ENCODE assay signal across 7 mouse cellular contexts in the genomic region with DNA sequence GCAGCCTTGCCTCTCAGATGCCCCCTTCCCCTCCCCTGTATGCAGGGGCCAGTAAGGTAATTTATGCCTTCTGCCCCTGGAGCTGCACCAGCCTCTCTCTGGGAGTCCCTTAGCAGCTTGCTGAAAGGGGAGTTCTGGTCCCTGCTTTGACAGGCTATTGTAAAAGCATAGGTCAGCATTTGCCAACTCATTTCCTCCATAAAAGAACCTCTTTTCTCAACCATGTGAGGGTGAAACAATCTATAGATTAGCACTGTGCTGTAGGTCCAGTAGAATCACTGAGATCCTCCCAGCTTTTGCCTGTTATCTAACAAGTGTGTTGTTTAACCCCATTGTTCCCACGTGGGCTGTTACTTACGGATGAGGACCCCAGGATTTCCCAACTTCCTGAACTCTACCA. TPM values are rescaled to one million over a fixed set of nuclear protein-coding genes. Genes with fewer than 3 reads are reported as not detected.
DNase-seq lines count a peak whose midpoint lies in the region; ATAC-seq and TF ChIP-seq lines count a peak whose summit lies in the region.

No protein-coding gene starts in this region.

- peaks cover 25% of the 10 kb centered on the region for H3K27me3 ChIP-seq in lung, embryonic 14.5 days (ENCODE audit: insufficient read depth, low read length)
- no peaks in the 10 kb centered on the region for H3K27me3 ChIP-seq in forebrain, postnatal 0 days (ENCODE audit: insufficient read depth, low read length)
- H3K27me3 ChIP-seq in limb, embryonic 15.5 days = peaks cover 36% of the 10 kb centered on the region
- H3K27me3 ChIP-seq in stomach, postnatal 0 days (ENCODE audit: control insufficient read depth, insufficient read depth, low read length) = no peaks in the 10 kb centered on the region

- no peak for ATAC-seq in lung, embryonic 14.5 days (ENCODE audit: insufficient read depth)
- ATAC-seq in forebrain, postnatal 0 days = no peak
- no peak for ATAC-seq in limb, embryonic 15.5 days (ENCODE audit: insufficient number of reproducible peaks, low FRiP score, low TSS enrichment, low read depth)
- no peak for ATAC-seq in stomach, postnatal 0 days (ENCODE audit: low FRiP score, low TSS enrichment)

- H3K4me1 ChIP-seq in lung, embryonic 14.5 days (ENCODE audit: insufficient read depth) = no peaks in the 10 kb centered on the region
- peaks cover 18% of the 10 kb centered on the region for H3K4me1 ChIP-seq in forebrain, postnatal 0 days (ENCODE audit: insufficient read depth)
- peaks cover 25% of the 10 kb centered on the region for H3K4me1 ChIP-seq in limb, embryonic 15.5 days
- no peaks in the 10 kb centered on the region for H3K4me1 ChIP-seq in stomach, postnatal 0 days (replicated peaks; ENCODE audit: control insufficient read depth, insufficient read depth)

- no peak for TF ChIP-seq CTCF in lung, embryonic 14.5 days (IDR thresholded peaks at IDR 0.05; ENCODE audit: low read depth)
- TF ChIP-seq CTCF in forebrain, postnatal 0 days (IDR thresholded peaks at IDR 0.05; ENCODE audit: low read depth) = no peak
- no peak for TF ChIP-seq CTCF in stomach, postnatal 0 days (IDR thresholded peaks at IDR 0.05; ENCODE audit: low read depth)

- H3K4me2 ChIP-seq in lung, embryonic 14.5 days = peak overlapping the region; percentile 100; the same call in 1 of the 2 replicates
- peak overlapping the region; percentile 96 for H3K4me2 ChIP-seq in forebrain, postnatal 0 days (ENCODE audit: low read depth)
- peak overlapping the region; percentile 99 for H3K4me2 ChIP-seq in limb, embryonic 15.5 days
- no peak overlapping the region for H3K4me2 ChIP-seq in stomach, postnatal 0 days (replicated peaks; ENCODE audit: low read depth)

- TF ChIP-seq EP300 in stomach, postnatal 0 days (optimal IDR thresholded peaks at IDR 0.05) = no peak

- no peak overlapping the region for H3K9ac ChIP-seq in lung, embryonic 14.5 days
- peak overlapping the region; percentile 91; the same call in 1 of the 2 replicates for H3K9ac ChIP-seq in forebrain, postnatal 0 days
- no peak overlapping the region for H3K9ac ChIP-seq in limb, embryonic 15.5 days
- H3K9ac ChIP-seq in stomach, postnatal 0 days (ENCODE audit: low read length) = no peak overlapping the region

- no peak overlapping the region for H3K27ac ChIP-seq in lung, embryonic 14.5 days (ENCODE audit: low read depth)
- H3K27ac ChIP-seq in forebrain, postnatal 0 days (ENCODE audit: low read depth, low read length) = peak overlapping the region; percentile 84; the same call in 1 of the 2 replicates
- H3K27ac ChIP-seq in limb, embryonic 15.5 days = no peak overlapping the region
- no peak overlapping the region for H3K27ac ChIP-seq in stomach, postnatal 0 days (replicated peaks)

- H3K9me3 ChIP-seq in lung, embryonic 14.5 days (ENCODE audit: low read depth, low read length) = no peaks in the 10 kb centered on the region
- H3K9me3 ChIP-seq in forebrain, postnatal 0 days (ENCODE audit: low read length) = no peaks in the 10 kb centered on the region
- no peaks in the 10 kb centered on the region for H3K9me3 ChIP-seq in limb, embryonic 15.5 days
- H3K9me3 ChIP-seq in stomach, postnatal 0 days (ENCODE audit: control insufficient read depth, low read length) = no peaks in the 10 kb centered on the region

- intact Hi-C loops in left cerebral cortex, postnatal 36 days (cut with DNase I) = loop anchor here (5.0 to 10.0 kb wide), 4 partner anchors 77 to 311 kb away; no protein-coding TSS in a partner anchor

- H3K4me3 ChIP-seq in lung, embryonic 14.5 days (ENCODE audit: low read depth, low read length) = no peak overlapping the region
- H3K4me3 ChIP-seq in forebrain, postnatal 0 days (ENCODE audit: low read depth, low read length) = peak overlapping the region; percentile 64
- 0 out of 2 replicates have a peak overlapping the region, but pooled peaks have one; percentile 59 for H3K4me3 ChIP-seq in limb, embryonic 15.5 days
- 0 out of 2 replicates have a peak overlapping the region, but pooled peaks have one; percentile 59 for H3K4me3 ChIP-seq in stomach, postnatal 0 days (ENCODE audit: low read depth, low read length)

- no peaks in the 10 kb centered on the region for H3K36me3 ChIP-seq in lung, embryonic 14.5 days (ENCODE audit: insufficient read depth)
- H3K36me3 ChIP-seq in forebrain, postnatal 0 days (ENCODE audit: insufficient read depth) = no peaks in the 10 kb centered on the region
- 0 out of 2 replicates have a peak, but pooled peaks cover 7% of the 10 kb centered on the region for H3K36me3 ChIP-seq in limb, embryonic 15.5 days
- H3K36me3 ChIP-seq in stomach, postnatal 0 days (ENCODE audit: control insufficient read depth, insufficient read depth, low read length) = no peaks in the 10 kb centered on the region

- DNase-seq in lung, embryonic 14.5 days = no peak
- no peak for DNase-seq in lung, postnatal 36 days
- DNase-seq in forebrain, postnatal 0 days = no peak
- no peak for DNase-seq in stomach, postnatal 0 days (ENCODE audit: low spot score)
- no peak for DNase-seq in left cerebral cortex, postnatal 36 days (ENCODE audit: low spot score in 2 of 2)
- DNase-seq in right cerebral cortex, postnatal 25 days = no peak

- WGBS in lung, embryonic 14.5 days = 63% methylated on average over 2 of the region's 2 CpGs
- WGBS in forebrain, postnatal 0 days = 37% methylated on average over 2 of the region's 2 CpGs
- WGBS in limb, embryonic 15.5 days = 64% methylated on average over 2 of the region's 2 CpGs
- 87% methylated on average over 2 of the region's 2 CpGs for WGBS in stomach, postnatal 0 days

RNA-seq across cellular contexts. Expression of gene Lrrc4, which starts 2.5 kb away (rescaled TPM):
- 0.47 and 0.63 TPM in 2 replicates for polyA plus RNA-seq in lung, embryonic 14.5 days (2014; fragmentation: Nextera tagmentation; extraction: Ambion mirVana)
- total RNA-seq in forebrain, postnatal 0 days (2014; rRNA removed) = 32.9 and 37.1 TPM in 2 replicates
- polyA plus RNA-seq in forebrain, postnatal 0 days (2015; fragmentation: Nextera tagmentation; extraction: Ambion mirVana) = 4.0 and 5.4 TPM in 2 replicates
- polyA plus RNA-seq in limb, embryonic 15.5 days (2015; fragmentation: Nextera tagmentation; extraction: Ambion mirVana) = 0.36 and 0.56 TPM in 2 replicates
- 0.51 and 0.62 TPM in 2 replicates for polyA plus RNA-seq in stomach, postnatal 0 days (2015; fragmentation: Nextera tagmentation; extraction: Ambion mirVana)
- total RNA-seq in left cerebral cortex, postnatal 36 days (2021) = 100 to 1,000 TPM in 1 of 2 experiments, 10 to 100 TPM in 1; 95.8 to 105 TPM
